Mouse (Mus musculus) liver, postnatal 0 days (tissue): ENCODE data around the gene Glt28d2. TPM values are rescaled to one million over a fixed set of nuclear protein-coding genes. Genes with fewer than 3 reads are reported as not detected.

Source experiments
- ATAC-seq: fragments of 200-750 bp; cut with Nextera tagmentation; 2 replicates; pipeline ENCODE4 v1.8.0; 2017; ENCODE audit warnings: mild to moderate bottlenecking, moderate library complexity
- DNase-seq: peaks from one replicate; pipeline ENCODE4 v3.0.0-alpha.2; 2016
- H3K27ac ChIP-seq: fragments of 300-500 bp; sonication (generic); 2 replicates; pipeline ENCODE4 v1.5.1; 2014; ENCODE audit warnings: antibody characterized with exemption, moderate library complexity, mild to moderate bottlenecking, low read depth
- H3K27me3 ChIP-seq: fragments of 300-500 bp; sonication (generic); 2 replicates; pipeline ENCODE4 v1.6.1; 2014; ENCODE audit warnings: low read length, control low read depth, mixed read lengths; ENCODE audit not compliant: insufficient read depth
- H3K36me3 ChIP-seq: fragments of 300-500 bp; sonication (generic); replicated peaks from 2 replicates; pipeline ENCODE4 v1.6.1; 2014; ENCODE audit warnings: mild to moderate bottlenecking, control low read depth, low read length, moderate library complexity, mixed read lengths; ENCODE audit not compliant: insufficient read depth
- H3K4me1 ChIP-seq: fragments of 300-500 bp; sonication (generic); 2 replicates; pipeline ENCODE4 v1.6.1; 2014; ENCODE audit warnings: antibody characterized with exemption, mild to moderate bottlenecking, control low read depth; ENCODE audit not compliant: insufficient read depth
- H3K4me2 ChIP-seq: fragments of 300-500 bp; sonication (generic); 2 replicates; pipeline ENCODE4 v1.6.1; 2014; ENCODE audit warnings: low read depth, mild to moderate bottlenecking, low read length, moderate library complexity, mixed read lengths
- H3K4me3 ChIP-seq: fragments of 300-500 bp; sonication (generic); 2 replicates; pipeline ENCODE4 v1.5.1; 2014; ENCODE audit warnings: low read depth, low read length
- H3K9ac ChIP-seq: fragments of 300-500 bp; sonication (generic); replicated peaks from 2 replicates; pipeline ENCODE4 v1.6.1; 2014; ENCODE audit warnings: mild to moderate bottlenecking, moderate library complexity
- H3K9me3 ChIP-seq: fragments of 300-500 bp; sonication (generic); 2 replicates; pipeline ENCODE4 v1.6.1; 2016; ENCODE audit warnings: mild to moderate bottlenecking, control low read depth, low read length, mixed read lengths
- CTCF ChIP-seq: sonication (generic); IDR thresholded peaks from 2 replicates; pipeline ENCODE4 v1.5.1; 2016; ENCODE audit warnings: antibody characterized with exemption, low read depth
- EP300 ChIP-seq: IDR thresholded peaks from 2 replicates; pipeline ENCODE4 v1.6.1; 2016; ENCODE audit warnings: antibody characterized with exemption, low read depth, mild to moderate bottlenecking
- WGBS: fragments of 180-500 bp; shearing (Covaris S2); extraction: QIAGEN DNeasy Blood & Tissue Kit; methylation state at CpG from one replicate; pipeline ENCODE4 v1.1.7; 2014; ENCODE audit not compliant: insufficient replicate concordance; 5-methylcytosine and 5-hydroxymethylcytosine counted together
- polyA plus RNA-seq: library from polyadenylated mRNA; unstranded; fragments of >200 nt; fragmentation: Nextera tagmentation; extraction: Ambion mirVana; gene quantifications from 2 replicates; pipeline ENCODE4 v1.2.1, GENCODE M21; 2015

Gene Glt28d2
- polyA plus RNA-seq, 1 experiment from 2014 or later: 0.48 TPM

- H3K27me3 ChIP-seq: peaks cover 10% of the 10 kb centered on the region; the same call in 1 of the 2 replicates
- WGBS: 47% methylated on average over 1 of the region's 1 CpGs
- H3K9me3 ChIP-seq: no peaks in the 10 kb centered on the region
- no peak for TF ChIP-seq CTCF
- TF ChIP-seq EP300: no peak
- no peak overlapping the region for H3K27ac ChIP-seq
- no peak overlapping the region for H3K4me3 ChIP-seq
- H3K9ac ChIP-seq: no peak overlapping the region
- DNase-seq (no peak), ATAC-seq (no peak)
- H3K4me2 ChIP-seq: peak overlapping the region; percentile 94; the same call in 1 of the 2 replicates
- H3K36me3 ChIP-seq: no peaks in the 10 kb centered on the region
- H3K4me1 ChIP-seq: peaks cover 13% of the 10 kb centered on the region
Observed at GRCm38 (mm10) chr3:85885906-85886305, 1.4 kb downstream of the Glt28d2 start.

GRCm38 (mm10) chr3:85880687-85881086, 6.6 kb downstream of the Glt28d2 start:
- no peak overlapping the region for H3K9ac ChIP-seq
- 69% methylated on average over 2 of the region's 2 CpGs for WGBS
- ATAC-seq: no peak

GRCm38 (mm10) chr3:85880068-85880467, 7.2 kb downstream of the Glt28d2 start:
- Histone ChIP-seq H3K9me3 (no peaks in the 10 kb centered on the region), H3K36me3 (no peaks in the 10 kb centered on the region), H3K9ac (no peak overlapping the region), H3K4me1 (no peaks in the 10 kb centered on the region), H3K27me3 (no peaks in the 10 kb centered on the region), H3K27ac (no peak overlapping the region), H3K4me3 (no peak overlapping the region), H3K4me2 (no peak overlapping the region)
- no peak for TF ChIP-seq CTCF
- TF ChIP-seq EP300: no peak
- WGBS: 71% methylated on average over 8 of the region's 8 CpGs
- DNase-seq: no peak
- no peak for ATAC-seq

More at GRCm38 (mm10) chr3:85880687-85881086, 6.6 kb downstream of the Glt28d2 start:
- Histone ChIP-seq H3K27me3 (no peaks in the 10 kb centered on the region), H3K4me3 (no peak overlapping the region), H3K27ac (no peak overlapping the region), H3K36me3 (no peaks in the 10 kb centered on the region), H3K4me2 (no peak overlapping the region), H3K9me3 (no peaks in the 10 kb centered on the region), H3K4me1 (no peaks in the 10 kb centered on the region)
- TF ChIP-seq EP300 (no peak), CTCF (no peak)
- DNase-seq: no peak

GRCm38 (mm10) chr3:85878911-85879310, 8.4 kb downstream of the Glt28d2 start:
- no peaks in the 10 kb centered on the region for H3K4me1 ChIP-seq
- WGBS: 59% methylated on average over 5 of the region's 5 CpGs
- H3K36me3 ChIP-seq: no peaks in the 10 kb centered on the region
- H3K9me3 ChIP-seq: no peaks in the 10 kb centered on the region
- H3K4me2 ChIP-seq: no peak overlapping the region
- no peak overlapping the region for H3K27ac ChIP-seq
- no peaks in the 10 kb centered on the region for H3K27me3 ChIP-seq
- DNase-seq (no peak), ATAC-seq (no peak)
- H3K4me3 ChIP-seq: no peak overlapping the region
- no peak for TF ChIP-seq EP300
- H3K9ac ChIP-seq: no peak overlapping the region

GRCm38 (mm10) chr3:85863996-85864395, 23.3 kb downstream of the Glt28d2 start:
- no peak for DNase-seq
- Histone ChIP-seq H3K9ac (no peak overlapping the region), H3K9me3 (peaks cover 7% of the 10 kb centered on the region), H3K4me1 (no peaks in the 10 kb centered on the region), H3K36me3 (no peaks in the 10 kb centered on the region), H3K27me3 (no peaks in the 10 kb centered on the region), H3K4me3 (no peak overlapping the region), H3K27ac (no peak overlapping the region), H3K4me2 (no peak overlapping the region)
- TF ChIP-seq EP300 (no peak), CTCF (no peak)
- no peak for ATAC-seq
- WGBS: 47% methylated on average over 3 of the region's 3 CpGs

- Histone ChIP-seq H3K4me1 (peaks cover 10% of the 10 kb centered on the region; the same call in 1 of the 2 replicates), H3K9me3 (peaks cover 3% of the 10 kb centered on the region; the same call in 1 of the 2 replicates), H3K4me2 (no peak overlapping the region), H3K36me3 (no peaks in the 10 kb centered on the region), H3K4me3 (no peak overlapping the region), H3K27me3 (no peaks in the 10 kb centered on the region), H3K27ac (no peak overlapping the region), H3K9ac (no peak overlapping the region)
- no peak for DNase-seq
- ATAC-seq: no peak
- 79% methylated on average over 2 of the region's 2 CpGs for WGBS
- no peak for TF ChIP-seq CTCF
Observed at GRCm38 (mm10) chr3:85862886-85863285, 24.4 kb downstream of the Glt28d2 start.

- no peaks in the 10 kb centered on the region for H3K27me3 ChIP-seq
- ATAC-seq (no peak), DNase-seq (no peak)
- H3K27ac ChIP-seq: no peak overlapping the region
- no peak overlapping the region for H3K9ac ChIP-seq
- H3K4me2 ChIP-seq: no peak overlapping the region
- H3K9me3 ChIP-seq: no peaks in the 10 kb centered on the region
- H3K4me1 ChIP-seq: peaks cover 12% of the 10 kb centered on the region; the same call in 1 of the 2 replicates
- no peak overlapping the region for H3K4me3 ChIP-seq
- no peaks in the 10 kb centered on the region for H3K36me3 ChIP-seq
- no peak for TF ChIP-seq CTCF
- TF ChIP-seq EP300: no peak
- 31% methylated on average over 5 of the region's 5 CpGs for WGBS
Observed at GRCm38 (mm10) chr3:85860996-85861395, 26.3 kb downstream of the Glt28d2 start.
